Mouse (Mus musculus) CD4-positive, CD25-positive, alpha-beta regulatory T cell, adult 9 weeks (primary cell): ENCODE data around the gene Chst7. TPM values are rescaled to one million over a fixed set of nuclear protein-coding genes. Genes with fewer than 3 reads are reported as not detected.

ENCODE experiments used
- polyA plus RNA-seq: library from polyadenylated mRNA; unstranded; fragments of 100-300 nt; shearing (Covaris generic); gene quantifications from one replicate; pipeline ENCODE4 v1.2.1, GENCODE M21; 2017

Chst7 gene
- polyA plus RNA-seq = not detected

DNA sequence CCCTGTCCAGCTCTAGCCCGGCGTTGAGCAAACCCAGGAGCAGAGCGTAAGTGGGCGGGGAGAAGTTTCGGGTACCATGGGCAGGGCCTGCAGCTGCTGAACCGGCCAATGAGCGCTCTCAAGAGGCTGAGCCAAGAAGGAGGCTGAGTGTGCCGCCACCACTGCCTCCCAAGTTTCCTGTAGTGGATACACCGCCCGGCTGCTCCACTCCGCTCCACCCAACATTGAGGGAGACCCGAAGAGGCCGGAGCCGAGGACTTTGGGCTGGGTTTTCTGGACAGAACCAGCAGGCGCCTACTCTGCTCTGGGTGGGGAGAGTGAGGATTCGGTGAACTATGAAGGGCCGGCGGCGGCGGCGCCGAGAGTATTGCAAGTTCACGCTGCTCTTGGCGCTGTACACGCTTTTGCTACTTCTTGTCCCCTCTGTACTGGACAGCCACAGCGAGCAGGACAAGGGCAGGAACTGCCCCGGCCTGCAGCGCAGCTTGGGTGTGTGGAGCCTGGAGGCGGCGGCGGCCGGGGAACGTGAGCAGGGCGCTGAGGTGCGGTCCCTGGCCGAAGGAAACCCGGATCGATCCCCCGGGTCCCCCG is at the start of gene Chst7:
TSS of gene Chst7 (plus strand) at position 180 of the 591 bp plus-strand sequence.

Other genes starting within 250 kb of the Chst7 start
- 9.7 TPM for gene Slc9a7, start 232.2 kb downstream of the Chst7 start, polyA plus RNA-seq